Mouse (Mus musculus): Measurements from ENCODE around the gene L3mbtl4.

Gene L3mbtl4

GRCm38 (mm10) chr17:68273527-68273926, at the start of gene L3mbtl4:
L3mbtl4 (plus strand) TSS chr17:68273797.
- DNase-seq, result no peak

GRCm38 (mm10) chr17:68230484-68230883, 43.1 kb upstream of the L3mbtl4 start:
- DNase-seq, result no peak

GRCm38 (mm10) chr17:68235380-68235779, 38.2 kb upstream of the L3mbtl4 start:
- peak; percentile 29 for DNase-seq

GRCm38 (mm10) chr17:68236992-68237391, 36.6 kb upstream of the L3mbtl4 start:
- DNase-seq, result no peak

GRCm38 (mm10) chr17:68240171-68240570, 33.4 kb upstream of the L3mbtl4 start:
- DNase-seq, result peak; percentile 65

GRCm38 (mm10) chr17:68264835-68265557, 8.6 kb upstream of the L3mbtl4 start:
- peak; percentile 12 for DNase-seq

GRCm38 (mm10) chr17:68273954-68274353, 357 bp downstream of the L3mbtl4 start:
- no peak for DNase-seq

- DNase-seq, result no peak
Observed at GRCm38 (mm10) chr17:68275138-68275537, 1.5 kb downstream of the L3mbtl4 start.

- no peak for DNase-seq
Observed at GRCm38 (mm10) chr17:68280915-68281314, 7.3 kb downstream of the L3mbtl4 start.

- DNase-seq, result no peak
Observed at GRCm38 (mm10) chr17:68285119-68285782, 11.7 kb downstream of the L3mbtl4 start.

- no peak for DNase-seq
Observed at GRCm38 (mm10) chr17:68288094-68288493, 14.5 kb downstream of the L3mbtl4 start.

- no peak for DNase-seq
Observed at GRCm38 (mm10) chr17:68288699-68289098, 15.1 kb downstream of the L3mbtl4 start.

- no peak for DNase-seq
Observed at GRCm38 (mm10) chr17:68291713-68292364, 18.2 kb downstream of the L3mbtl4 start.

GRCm38 (mm10) chr17:68308381-68308780, 34.8 kb downstream of the L3mbtl4 start:
- DNase-seq, result no peak

- no peak for DNase-seq
Observed at GRCm38 (mm10) chr17:68312286-68312927, 38.8 kb downstream of the L3mbtl4 start.

GRCm38 (mm10) chr17:68320940-68321339, 47.3 kb downstream of the L3mbtl4 start:
- no peak for DNase-seq

- DNase-seq, result no peak
Observed at GRCm38 (mm10) chr17:68322607-68323006, 49.0 kb downstream of the L3mbtl4 start.

GRCm38 (mm10) chr17:68332225-68332624, 58.6 kb downstream of the L3mbtl4 start:
- no peak for DNase-seq

- no peak for DNase-seq
Observed at GRCm38 (mm10) chr17:68333382-68333781, 59.8 kb downstream of the L3mbtl4 start.

- no peak for DNase-seq
Observed at GRCm38 (mm10) chr17:68338917-68339553, 65.4 kb downstream of the L3mbtl4 start.

GRCm38 (mm10) chr17:68357687-68358086, 84.1 kb downstream of the L3mbtl4 start:
- no peak for DNase-seq

GRCm38 (mm10) chr17:68371101-68371500, 97.5 kb downstream of the L3mbtl4 start:
- no peak for DNase-seq

GRCm38 (mm10) chr17:68388481-68388880, 114.9 kb downstream of the L3mbtl4 start:
- no peak for DNase-seq
